Mouse (Mus musculus) adrenal gland, postnatal 25 days (tissue): Measurements from ENCODE around the gene Gtf3c2. TPM values are rescaled to one million over a fixed set of nuclear protein-coding genes. Genes with fewer than 3 reads are reported as not detected.

Source experiments
- DNase-seq: peaks from one replicate; pipeline ENCODE4 v3.0.0; 2021; ENCODE audit warnings: mixed read lengths
- total RNA-seq: library from RNA; stranded (reverse); gene quantifications from 2 replicates; pipeline ENCODE4 v1.2.3, GENCODE M21; 2021

The Gtf3c2 gene
- total RNA-seq, 1 experiment from 2014 or later: 82.5 TPM

DNA sequence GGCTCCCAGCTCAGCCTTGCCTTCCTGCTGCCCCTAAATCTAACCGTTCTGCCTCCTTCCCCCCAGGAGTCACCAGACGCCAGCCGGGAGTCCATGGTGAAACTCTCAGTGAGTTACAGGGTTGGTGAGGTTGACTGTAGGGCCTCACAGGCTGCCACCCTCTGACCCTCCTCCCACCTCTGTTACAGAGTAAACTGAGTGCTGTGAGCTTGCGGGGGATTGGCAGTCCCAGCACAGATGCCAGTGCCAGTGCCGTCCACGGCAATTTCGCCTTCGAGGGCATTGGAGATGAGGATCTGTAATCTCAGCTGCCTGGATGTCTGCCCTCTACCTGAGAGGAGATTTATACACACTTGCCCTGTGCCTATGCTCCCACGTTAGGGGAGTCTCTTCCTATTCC is 18.2 kb upstream of the Gtf3c2 start:
- DNase-seq: no peak

DNA sequence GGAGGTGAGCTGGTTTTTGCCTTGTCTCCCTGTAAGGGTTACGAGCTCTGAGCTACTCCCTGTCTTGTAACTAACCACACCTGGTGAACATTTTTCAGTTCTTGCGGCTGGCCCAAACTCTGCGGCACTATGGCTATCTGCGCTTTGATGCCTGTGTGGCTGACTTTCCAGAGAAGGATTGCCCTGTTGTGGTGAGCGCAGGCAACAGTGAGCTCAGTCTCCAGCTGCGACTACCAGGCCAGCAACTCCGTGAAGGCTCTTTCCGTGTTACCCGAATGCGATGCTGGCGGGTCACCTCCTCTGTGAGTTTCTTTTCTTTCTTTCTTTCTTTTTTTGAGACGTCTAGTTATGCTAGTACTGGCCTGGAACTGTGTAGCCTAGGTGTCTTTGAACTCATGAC is 17.1 kb upstream of the Gtf3c2 start:
- DNase-seq: no peak

DNA sequence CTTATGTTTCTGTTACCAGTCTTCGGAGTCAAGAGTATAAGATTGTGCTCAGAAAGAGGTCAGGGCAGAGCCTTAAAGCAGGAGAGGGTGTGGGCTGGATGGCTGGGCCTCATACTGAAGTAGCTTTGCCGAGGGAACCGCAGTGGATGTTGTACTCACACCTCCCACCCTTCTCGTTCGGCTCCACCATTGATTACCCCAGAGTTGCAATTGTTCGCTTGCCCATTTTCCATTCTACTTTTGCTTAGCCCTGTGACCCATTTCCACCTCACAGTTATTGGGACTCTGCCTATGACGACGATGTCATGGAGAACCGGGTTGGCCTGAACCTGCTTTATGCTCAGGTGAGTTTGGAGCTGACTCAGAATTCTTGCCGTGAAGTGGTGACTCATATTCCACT is 16.3 kb upstream of the Gtf3c2 start:
- no peak for DNase-seq

DNA sequence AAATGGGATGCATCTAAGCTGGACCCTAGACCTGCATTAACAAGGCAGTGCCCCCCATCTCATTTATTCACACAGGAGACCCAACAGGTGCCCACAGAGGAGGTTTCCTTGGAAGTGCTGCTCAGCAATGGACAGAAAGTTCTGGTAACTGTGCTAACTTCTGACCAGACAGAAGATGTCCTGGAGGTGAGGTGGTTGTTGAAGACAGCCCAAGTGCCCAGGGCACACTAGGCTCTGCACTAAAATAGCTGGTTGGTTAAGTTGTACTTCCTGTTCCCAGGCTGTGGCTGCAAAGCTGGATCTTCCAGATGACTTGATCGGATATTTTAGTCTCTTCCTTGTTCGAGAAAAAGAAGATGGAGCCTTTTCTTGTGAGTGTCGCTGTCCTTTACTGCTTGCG is 15.7 kb upstream of the Gtf3c2 start:
- no peak for DNase-seq

DNA sequence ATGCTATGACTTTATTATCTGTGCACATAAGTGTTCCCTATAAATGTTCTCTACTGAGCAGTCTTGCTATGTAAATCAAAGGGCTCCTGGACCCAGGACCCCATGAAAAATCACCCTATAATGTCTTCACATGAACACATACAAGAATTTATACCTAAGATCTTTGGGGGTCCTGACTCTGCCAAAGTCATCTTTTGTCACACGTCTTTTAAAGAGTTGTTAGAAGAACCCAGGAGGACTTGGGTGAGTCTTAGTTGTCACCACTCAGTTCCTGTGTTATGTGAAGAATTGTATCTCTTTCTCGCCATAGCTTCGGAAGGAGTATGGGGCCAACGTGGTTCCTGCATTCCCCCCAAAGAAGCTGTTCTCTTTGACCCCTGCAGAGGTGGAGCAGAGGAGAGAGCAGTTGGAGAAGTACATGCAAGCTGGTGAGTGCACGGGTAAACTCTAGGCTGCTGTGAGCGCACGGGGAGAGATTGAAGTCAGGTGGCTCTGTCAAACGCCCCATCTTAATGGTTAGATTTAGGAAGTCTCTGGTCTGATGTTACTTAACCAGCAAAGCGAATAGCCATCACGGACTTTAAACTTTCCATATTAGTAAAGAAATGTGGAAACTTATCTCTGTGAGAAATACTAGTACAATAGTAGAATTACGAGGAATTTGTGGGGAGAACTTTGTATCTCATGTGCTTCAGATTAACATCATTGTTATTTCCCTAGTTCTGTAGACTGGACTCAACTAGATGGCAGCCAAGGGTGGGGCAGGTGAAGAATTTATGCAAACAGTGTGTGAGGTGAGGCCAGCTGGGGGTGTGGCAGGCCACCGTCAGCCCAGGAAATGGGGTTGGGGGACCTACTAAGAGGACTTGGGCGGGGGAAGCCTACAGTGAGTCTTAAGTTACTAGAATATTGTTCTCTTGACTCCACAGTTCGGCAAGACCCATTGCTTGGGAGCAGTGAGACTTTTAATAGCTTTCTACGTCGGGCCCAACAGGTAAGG is 14.8 kb upstream of the Gtf3c2 start:
- no peak for DNase-seq

DNA sequence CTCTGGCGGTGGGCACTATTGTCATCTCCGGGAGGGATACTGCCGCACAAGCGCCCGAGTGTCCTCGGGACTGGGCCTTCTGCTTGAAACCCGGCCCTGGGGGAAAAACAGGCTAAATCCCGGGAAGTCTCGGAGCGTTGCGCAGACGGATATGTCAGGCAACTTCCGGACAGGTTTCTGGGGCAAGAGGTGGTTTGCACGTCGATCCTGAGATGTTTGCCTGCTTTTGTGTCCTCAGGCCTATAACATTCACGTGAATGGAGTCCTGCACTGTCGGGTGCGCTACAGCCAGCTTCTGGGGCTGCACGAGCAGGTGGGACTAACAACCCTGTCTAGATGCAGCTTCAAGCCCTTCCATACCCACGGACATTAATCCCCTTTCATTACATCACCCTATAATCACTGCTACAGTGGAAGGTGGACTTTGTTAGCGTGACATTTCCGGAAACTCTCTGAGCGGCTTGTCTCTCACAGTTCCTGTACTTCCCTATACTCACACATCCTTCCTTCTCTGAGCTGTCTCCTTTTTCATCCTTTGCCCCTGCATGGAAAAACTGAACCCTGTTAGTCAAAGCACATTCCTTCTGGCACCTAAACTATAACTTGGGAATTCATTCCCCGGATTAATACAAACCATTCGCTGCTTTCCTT is 13.8 kb upstream of the Gtf3c2 start:
- no peak for DNase-seq

DNA sequence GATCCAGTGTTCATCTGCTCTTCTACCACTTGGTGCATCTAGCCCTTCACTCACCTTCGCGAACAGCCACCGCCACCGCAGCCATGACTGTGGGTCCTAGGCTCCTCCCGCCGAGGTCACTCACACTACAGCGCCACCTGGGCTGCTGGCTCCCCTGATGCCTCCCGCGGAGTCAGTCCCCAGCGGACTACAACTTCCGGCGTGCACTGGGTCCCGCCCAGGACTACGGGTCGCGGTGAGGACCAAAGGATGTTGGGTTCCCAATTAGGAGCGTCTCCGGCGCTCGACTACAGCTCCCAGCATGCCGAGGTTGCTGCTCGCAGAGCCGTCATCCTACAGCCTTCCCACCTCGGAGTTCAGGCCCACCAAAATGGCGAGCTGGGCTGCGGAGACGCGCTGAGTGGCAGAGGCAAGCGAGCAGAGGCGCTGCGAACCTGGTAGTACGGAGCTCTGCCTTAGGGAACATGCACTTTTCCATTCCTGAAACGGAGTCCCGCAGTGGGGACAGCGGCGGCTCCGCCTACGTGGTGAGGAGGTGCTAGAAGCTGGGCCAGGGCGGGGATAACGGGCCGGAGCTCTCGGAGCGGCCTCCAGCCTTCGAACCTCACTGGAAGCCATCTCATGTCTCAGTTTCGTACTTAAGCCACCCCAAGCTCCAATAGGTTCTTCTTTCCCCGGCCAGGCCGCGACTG is 13.1 kb upstream of the Gtf3c2 start, which contains the start of the genes Snx17 and Eif2b4:
Gene Snx17 (plus strand): TSS at position 289 of the 692 bp plus-strand sequence.
Gene Eif2b4 (minus strand): TSS at position 492 of the 692 bp plus-strand sequence.
- peak; percentile 99 for DNase-seq

DNA sequence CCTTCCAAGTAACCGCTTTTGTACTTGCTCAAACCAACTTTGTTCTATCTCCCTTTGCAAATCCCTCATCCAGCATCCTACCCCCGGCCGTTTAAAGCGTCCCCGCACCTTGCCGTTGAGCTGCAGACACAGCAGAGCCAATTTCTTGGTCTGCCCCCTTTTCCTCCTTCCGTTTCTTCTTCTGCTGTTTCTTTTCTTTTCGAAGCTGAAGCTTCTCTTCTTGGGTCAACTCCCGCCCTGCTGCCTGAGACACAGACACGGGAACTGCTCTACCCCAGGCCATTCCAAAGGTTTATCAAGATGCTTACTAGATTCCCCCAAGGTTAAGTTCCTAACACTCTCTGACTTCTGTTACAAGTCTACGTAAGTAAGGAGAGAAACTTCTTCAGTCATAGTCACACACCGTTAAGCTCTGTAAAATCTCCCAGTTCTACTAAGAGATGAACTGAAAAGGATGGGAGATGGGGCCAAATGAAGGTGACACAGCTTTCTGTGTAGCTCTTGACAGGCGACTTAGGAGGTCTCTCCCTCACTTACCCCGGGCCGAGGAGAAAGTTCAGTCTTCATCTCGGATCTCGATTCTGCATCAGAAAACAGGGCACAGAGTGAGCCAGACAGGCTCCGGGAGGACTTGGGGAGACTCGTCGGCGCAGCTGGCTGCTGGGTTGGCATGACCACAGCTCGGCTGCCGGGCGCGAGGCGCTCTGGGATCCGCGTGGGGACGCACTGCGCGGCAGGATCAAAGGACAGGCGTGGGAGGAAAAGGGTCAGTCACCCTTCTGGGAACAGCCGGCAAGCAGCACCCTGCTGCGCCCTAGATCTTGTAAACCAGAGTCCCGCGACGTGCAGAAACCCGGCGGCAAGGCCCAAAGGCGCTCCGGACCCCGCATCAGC is 12.3 kb upstream of the Gtf3c2 start:
- peak; percentile 79 for DNase-seq

DNA sequence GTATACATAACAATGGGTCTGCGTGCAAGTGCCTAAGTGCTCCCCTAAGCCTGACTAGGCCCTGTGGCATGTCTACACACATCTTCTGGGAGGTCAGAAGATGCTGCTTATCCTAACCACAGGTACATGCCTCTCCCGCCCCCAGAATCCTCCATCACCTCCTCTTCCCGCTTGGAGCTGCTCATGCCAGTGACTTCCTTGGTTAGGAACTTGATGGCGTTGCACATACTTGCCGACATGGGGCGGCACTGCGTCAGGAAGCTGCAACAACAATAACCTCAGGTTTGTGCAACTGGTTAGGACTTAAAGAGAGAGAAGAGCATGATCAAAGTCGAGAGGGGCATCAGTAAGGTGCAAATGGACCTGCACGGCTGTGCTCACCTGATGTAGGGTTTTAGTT is 10.3 kb upstream of the Gtf3c2 start:
- DNase-seq: no peak

DNA sequence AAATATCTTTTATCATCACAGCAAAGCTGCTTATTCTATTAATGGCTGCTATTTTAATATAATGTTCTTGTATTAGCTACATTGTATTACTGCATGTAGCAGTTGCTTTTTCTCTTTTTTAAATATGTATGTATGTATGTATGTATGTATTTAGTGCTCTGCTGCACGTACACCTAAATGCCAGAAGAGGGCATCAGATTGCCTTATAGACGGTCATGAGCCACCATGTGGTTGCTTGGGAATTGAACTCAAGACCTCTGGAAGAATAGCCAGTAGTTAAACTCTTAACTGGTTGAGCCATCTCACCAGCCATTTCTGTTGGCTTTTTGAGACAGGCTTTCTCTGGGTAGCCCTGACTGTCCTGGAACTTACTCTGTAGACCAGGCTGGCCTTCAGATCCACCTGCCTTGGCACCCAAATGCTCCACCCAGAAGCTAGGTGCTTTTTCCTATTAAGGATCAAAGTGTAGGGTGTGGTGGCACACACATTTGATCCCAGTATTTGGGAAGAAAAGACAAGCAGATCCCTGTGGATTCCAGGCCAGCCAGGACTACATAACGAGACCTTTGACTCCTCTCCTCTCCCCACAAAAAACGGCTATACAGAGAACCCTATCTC is 8.4 kb upstream of the Gtf3c2 start:
- no peak for DNase-seq

DNA sequence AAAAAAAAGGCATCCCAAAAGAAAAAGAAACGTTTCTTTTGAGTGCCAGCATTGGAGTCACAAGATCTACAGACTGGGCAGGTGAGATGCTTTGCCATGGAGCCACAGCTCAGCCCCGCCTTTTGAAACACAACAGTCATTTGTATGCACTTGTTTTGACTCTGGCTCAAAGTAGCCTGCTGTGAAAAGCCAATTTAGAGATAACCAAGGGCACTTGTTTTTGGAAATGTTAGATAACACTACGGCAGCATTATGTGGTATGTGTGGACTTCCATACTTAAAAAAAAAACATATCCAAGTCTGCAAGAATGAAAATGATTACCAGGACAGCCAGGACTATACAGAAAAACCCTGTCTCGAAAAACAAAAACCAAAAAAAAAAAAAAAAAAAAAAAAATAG is 3.7 kb upstream of the Gtf3c2 start:
- no peak for DNase-seq

DNA sequence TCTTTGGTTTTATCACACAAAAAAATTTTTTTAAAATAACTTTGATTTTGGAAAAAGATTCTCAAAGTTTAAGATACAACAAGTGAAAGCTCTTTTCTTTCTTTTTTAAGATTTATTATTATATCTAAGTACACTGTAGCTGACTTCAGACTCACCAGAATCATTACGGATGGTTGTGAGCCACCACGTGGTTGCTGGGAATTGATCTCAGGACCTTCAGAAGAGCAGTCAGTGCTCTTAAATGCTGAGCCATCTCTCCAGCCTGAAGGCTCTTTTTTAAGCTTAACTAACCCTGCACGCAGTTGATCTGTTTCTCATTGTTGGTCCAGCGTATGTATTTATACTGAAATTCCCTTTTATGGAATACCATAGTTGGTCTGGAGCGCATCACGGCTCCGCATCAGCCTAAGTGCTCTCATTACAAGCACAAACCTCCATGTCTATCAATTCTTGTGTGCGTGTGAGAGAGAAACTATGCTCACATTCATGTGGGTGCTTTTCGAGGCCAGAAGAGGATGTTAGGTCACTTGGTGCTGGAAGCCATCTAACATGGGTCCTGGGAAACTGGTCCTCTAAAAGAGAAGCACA is 1.3 kb upstream of the Gtf3c2 start:
- DNase-seq: no peak

DNA sequence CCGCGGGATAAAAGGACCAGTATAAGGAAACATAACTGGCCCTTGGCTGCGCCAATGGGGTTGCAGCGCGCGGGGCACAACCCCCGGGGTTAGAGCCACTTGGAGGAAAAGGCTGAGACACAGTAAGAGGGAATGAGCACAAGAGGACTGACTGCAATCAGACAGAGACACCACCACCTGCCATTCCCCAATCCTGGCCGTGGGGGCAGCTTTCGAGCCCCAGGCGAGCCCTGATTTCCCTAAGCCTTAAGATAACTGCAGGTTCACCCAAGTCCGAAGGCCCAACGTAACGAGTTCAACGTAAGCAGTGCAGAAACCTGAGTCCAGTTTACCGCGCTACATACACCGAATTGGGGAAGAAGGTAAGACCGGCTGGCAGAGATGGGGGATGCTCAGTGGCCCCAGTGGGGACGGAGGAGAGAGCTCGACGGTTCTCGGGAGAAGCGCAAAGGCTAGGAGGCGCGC is 611 bp downstream of the Gtf3c2 start:
- no peak for DNase-seq

DNA sequence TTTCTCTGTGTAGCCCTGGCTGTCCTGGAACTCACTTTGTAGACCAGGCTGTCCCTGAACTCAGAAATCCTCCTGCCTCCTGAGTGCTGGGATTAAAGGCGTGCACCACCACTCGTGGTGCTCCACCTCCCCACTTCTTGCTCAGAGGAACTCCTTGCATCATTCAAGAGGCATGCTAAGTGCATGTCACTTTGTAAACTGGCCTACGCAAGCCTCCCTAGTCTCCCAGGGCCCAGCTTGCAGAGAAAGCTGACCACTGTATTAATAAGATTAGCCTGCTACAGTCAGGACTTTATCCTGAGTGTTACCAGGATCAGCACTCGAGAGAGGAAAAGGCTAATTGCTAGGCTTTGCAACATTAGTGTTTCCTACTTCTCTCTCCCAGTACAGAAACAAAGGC is 11.3 kb downstream of the Gtf3c2 start:
- DNase-seq: no peak

DNA sequence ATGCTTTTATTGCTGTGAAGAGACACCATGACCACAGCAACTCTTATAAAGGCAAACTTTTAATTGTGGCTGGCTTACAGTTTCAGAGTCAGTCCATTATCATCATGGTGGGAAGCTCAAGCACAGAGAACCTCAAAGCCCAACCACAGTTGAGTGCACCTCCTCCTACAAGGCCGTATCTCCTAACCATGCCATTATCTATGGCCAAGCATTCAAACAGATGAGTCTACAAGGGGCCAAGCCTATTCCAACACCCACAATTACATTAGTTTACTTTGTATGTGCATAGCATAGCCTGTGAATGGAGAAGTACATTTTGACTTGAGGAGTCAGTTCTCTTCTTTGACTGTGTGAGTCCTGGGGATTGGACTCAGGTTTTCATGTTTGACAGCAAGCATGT is 15.1 kb downstream of the Gtf3c2 start:
- DNase-seq: no peak

DNA sequence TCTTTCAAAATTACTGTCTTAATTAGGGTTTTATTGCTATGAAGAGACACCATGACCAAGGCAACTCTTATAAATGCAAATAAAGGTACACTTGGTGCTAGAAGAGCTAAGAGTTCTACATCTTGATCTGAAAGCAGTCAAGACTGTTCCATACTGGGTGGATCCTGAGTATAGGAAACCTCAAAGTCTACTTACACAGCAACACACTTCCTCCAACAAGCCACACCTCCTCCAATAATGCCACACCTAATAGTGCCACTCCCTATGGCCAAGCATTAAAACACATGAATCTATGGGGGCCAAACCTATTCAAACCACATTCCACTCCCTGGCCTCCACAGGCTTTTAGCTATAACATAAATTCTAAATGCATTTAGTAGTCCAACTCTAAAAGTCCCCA is 17.5 kb downstream of the Gtf3c2 start:
- DNase-seq: no peak

DNA sequence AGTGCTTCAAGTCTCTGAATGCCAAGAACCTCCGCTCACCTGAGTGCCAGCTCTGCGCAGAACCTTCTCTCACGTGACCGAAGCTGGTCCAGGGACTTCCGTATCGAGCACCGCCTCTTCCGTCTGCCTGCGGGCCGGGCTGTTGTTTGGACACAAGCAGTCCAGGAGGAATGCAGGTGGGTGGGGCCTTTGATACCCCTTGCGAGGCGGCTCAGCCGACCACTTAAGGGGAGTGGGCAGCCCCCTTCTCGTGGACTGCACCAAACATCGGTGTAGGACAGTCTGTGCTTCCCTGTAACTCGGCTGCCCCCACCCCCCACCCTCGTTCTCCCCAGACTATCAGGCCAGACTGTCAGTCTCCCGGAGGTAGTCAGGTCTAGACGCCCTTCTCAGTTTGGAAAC is 25.8 kb downstream of the Gtf3c2 start, which contains the start of gene Mpv17:
Gene Mpv17 (minus strand): TSS at position 100 of the 402 bp plus-strand sequence.
- DNase-seq: peak; percentile 79

DNA sequence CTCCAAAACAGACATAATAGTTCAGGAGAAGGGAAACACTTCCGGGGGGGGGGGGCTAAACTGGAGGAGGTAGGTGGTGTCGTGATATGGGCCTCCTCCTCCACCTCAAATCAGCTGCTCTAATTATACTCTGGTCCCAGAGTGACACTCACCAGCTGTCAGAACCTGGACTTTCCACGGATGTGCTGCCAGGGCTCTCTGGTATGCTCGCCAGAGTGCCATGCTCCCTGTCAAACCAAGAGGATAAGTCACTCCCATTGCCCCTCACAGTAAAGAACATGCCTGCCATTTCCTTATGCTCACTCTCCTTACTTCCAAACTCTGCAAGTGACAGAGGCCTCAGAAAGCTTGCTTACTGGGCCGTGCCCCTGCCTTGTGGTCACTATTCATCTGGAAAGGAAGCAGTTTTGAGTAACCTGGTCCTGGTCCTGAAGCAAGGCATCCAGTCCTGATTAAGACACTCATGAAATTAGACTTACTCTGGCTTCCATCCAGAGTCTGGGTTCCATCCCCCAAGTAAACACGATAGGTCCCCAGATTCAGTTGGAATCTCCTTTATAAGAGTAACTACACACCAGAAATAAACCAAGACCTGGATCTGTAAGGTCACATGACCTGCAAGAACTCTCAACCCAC is 26.3 kb downstream of the Gtf3c2 start:
- DNase-seq: no peak

DNA sequence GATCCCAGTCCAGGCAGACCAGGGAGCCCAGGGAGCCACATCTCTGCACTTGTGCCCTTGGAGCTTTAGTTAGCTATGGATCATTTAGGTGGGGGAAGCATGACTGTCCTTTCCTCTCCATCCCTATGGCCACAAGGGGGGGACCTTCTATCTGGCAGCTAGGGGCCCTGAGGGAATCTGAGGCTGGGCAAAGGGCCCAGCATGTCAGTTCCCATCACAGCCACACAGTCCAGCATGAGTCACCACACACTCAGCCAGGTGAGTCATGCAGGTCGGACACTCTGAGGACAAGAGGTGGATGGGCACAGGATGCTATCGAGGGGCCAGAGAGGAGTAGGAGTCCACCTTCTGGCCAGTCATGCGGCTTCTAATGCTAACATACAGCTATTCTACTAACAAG is 28.2 kb downstream of the Gtf3c2 start:
- peak; percentile 45 for DNase-seq

DNA sequence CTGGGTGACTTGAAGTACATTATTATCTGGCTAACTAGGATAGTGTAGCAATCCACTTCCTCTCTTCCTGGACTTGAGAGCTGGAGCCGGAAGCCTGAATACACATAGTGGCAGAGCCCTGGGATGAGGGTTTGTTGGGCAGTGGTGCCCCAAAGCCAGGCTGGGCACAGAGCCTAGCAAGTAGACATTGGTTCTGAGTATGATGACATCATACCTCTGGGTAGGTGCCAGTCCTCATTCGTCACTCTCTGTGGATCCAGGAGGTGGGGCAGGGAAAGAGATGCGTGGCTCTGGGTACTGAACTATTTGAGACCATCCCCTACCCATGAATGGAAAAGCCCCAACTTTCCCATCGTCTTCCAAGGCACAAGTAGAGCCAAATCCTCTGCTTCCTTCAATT is 30.2 kb downstream of the Gtf3c2 start:
- DNase-seq: peak; percentile 51
